Mouse (Mus musculus) kidney, postnatal 0 days (tissue): ENCODE measurements around the gene Plin4. TPM values are rescaled to one million over a fixed set of nuclear protein-coding genes. Genes with fewer than 3 reads are reported as not detected.
A peak's percentile ranks its signal among the peaks of the same experiment; 100 is the strongest.
"Not testable (repeated sequence)": the region's sequence is repeated elsewhere in the genome, so short reads cannot be mapped to it uniquely, and the experiment has no call there.

ENCODE experiments used
- ATAC-seq: fragments of 200-750 bp; cut with Nextera tagmentation; replicated peaks from 2 replicates; pipeline ENCODE4 v1.8.0; 2017; ENCODE audit warnings: low read depth, moderate number of reproducible peaks, moderate TSS enrichment, moderate library complexity; ENCODE audit not compliant: low FRiP score
- DNase-seq: peaks from one replicate; pipeline ENCODE4 v3.0.0-alpha.2; 2016; ENCODE audit warnings: low spot score
- H3K27ac ChIP-seq: fragments of 300-500 bp; sonication (generic); 2 replicates; pipeline ENCODE4 v1.5.1; 2014; ENCODE audit warnings: mild to moderate bottlenecking
- H3K27me3 ChIP-seq: fragments of 300-500 bp; sonication (generic); 2 replicates; pipeline ENCODE4 v1.6.1; 2014; ENCODE audit warnings: low read length, mixed read lengths; ENCODE audit not compliant: insufficient read depth
- H3K36me3 ChIP-seq: fragments of 300-500 bp; sonication (generic); 2 replicates; pipeline ENCODE4 v1.6.1; 2014; ENCODE audit warnings: low read length, mixed read lengths; ENCODE audit not compliant: insufficient read depth
- H3K4me1 ChIP-seq: fragments of 300-500 bp; sonication (generic); replicated peaks from 2 replicates; pipeline ENCODE4 v1.6.1; 2014; ENCODE audit warnings: antibody characterized with exemption, low read length, mixed read lengths; ENCODE audit not compliant: insufficient read depth
- H3K4me2 ChIP-seq: fragments of 300-500 bp; sonication (generic); 2 replicates; pipeline ENCODE4 v1.6.1; 2014; ENCODE audit warnings: mild to moderate bottlenecking, low read length, moderate library complexity, mixed read lengths
- H3K4me3 ChIP-seq: fragments of 300-500 bp; sonication (generic); replicated peaks from 2 replicates; pipeline ENCODE4 v1.5.1; 2014; ENCODE audit warnings: low read depth, low read length
- H3K9ac ChIP-seq: fragments of 300-500 bp; sonication (generic); 2 replicates; pipeline ENCODE4 v1.6.1; 2014; ENCODE audit warnings: low read depth, low read length
- H3K9me3 ChIP-seq: fragments of 300-500 bp; sonication (generic); replicated peaks from 2 replicates; pipeline ENCODE4 v1.6.1; 2016; ENCODE audit warnings: low read length, inconsistent platforms, mixed read lengths
- CTCF ChIP-seq: IDR thresholded peaks from 2 replicates; pipeline ENCODE4 v1.5.1; 2016; ENCODE audit warnings: antibody characterized with exemption, low read depth, mild to moderate bottlenecking, moderate library complexity
- WGBS: fragments of 180-500 bp; shearing (Covaris S2); extraction: QIAGEN DNeasy Blood & Tissue Kit; methylation state at CpG from one replicate; pipeline ENCODE4 v1.1.7; 2014; 5-methylcytosine and 5-hydroxymethylcytosine counted together
- polyA plus RNA-seq: library from polyadenylated mRNA; unstranded; fragments of >200 nt; fragmentation: Nextera tagmentation; extraction: Ambion mirVana; gene quantifications from 2 replicates; pipeline ENCODE4 v1.2.1, GENCODE M21; 2015

Gene Plin4
- polyA plus RNA-seq, 1 experiment from 2014 or later, result 0.08 TPM

DNA sequence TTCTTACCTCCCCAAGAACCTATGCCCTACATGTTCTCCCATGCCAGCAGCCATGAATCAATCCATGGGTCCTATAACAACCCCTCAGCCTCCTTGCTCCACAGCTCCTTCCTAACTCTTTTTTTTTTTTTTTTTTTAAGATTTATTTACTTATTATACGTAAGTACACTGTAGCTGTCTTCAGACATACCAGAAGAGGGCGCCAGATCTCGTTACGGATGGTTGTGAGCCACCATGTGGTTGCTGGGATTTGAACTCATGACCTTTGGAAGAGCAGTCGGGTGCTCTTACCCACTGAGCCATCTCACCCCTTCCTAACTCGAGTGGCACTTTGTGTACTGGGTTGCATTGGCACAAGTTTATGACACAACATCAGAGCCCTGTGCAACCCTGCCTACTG lies 43.9 kb downstream of the Plin4 start:
- not testable (repeated sequence) for H3K27me3 ChIP-seq, H3K4me3 ChIP-seq, H3K4me2 ChIP-seq, H3K9ac ChIP-seq, H3K4me1 ChIP-seq, DNase-seq, H3K27ac ChIP-seq, ATAC-seq, H3K9me3 ChIP-seq
- WGBS, result 88% methylated on average over 6 of the region's 6 CpGs
- H3K36me3 ChIP-seq, result peaks cover 87% of the 10 kb centered on the region
- peak; percentile 41 for TF ChIP-seq CTCF

DNA sequence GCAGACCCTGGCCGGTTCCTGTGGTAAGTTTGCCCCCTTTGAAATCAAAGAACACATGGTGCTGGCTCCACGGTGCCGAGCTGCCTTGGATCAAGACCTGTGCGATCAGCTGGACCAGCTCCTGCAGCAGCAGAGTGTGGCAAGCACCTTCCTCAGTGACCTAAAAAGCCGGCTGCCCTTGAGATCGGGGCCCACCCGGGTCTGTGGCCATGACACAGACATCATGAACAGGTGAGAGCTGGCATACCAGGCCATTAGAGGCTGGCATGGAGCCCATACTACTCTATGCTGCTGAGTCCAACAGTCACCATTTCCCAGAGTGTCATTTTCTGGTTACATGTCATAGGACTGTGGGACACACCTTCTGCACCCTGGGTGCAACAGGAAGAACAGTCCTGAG lies 47.5 kb downstream of the Plin4 start:
- 92% methylated on average over 7 of the region's 7 CpGs for WGBS
- Histone ChIP-seq H3K4me2 (no peak overlapping the region), H3K27me3 (no peaks in the 10 kb centered on the region), H3K4me1 (no peaks in the 10 kb centered on the region), H3K36me3 (peaks cover 77% of the 10 kb centered on the region), H3K9ac (no peak overlapping the region), H3K4me3 (no peak overlapping the region), H3K9me3 (no peaks in the 10 kb centered on the region), H3K27ac (no peak overlapping the region)
- no peak for TF ChIP-seq CTCF
- ATAC-seq (no peak), DNase-seq (no peak)

DNA sequence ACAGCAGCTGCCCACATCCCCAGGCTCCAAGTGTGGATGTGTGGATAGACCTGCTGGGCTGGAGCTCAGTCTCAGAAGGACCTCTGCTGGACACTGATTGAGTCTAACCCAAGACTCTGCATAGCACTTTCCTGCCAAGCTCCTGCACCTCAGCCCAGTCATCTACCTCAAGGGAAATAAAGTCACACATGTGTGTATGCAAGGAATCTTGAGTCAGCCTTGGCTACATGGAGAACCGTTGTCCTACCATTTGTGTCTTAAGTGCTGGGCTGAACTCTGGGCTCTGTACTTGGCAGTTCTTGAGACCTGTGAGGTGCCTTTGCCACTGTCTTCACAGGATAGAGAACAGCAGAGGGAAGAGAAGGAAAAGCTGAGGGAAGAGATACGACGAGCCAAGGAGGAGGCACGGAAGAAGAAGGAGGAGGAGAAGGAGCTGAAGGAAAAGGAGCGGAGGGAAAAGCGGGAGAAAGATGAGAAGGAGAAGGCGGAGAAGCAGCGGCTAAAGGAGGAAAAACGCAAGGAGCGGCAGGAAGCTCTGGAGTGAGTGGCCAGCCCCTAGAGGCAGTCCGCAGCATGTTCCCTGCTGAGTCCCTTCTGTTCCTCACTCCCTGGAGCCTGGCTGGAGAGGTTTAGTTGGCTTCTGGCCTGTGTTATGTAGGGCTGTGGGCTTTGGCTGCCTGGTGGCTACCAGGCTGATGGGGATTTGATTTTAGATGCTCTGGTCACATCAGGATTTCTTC lies 52.1 kb downstream of the Plin4 start:
- Histone ChIP-seq H3K9ac (no peak overlapping the region), H3K4me2 (no peak overlapping the region), H3K27me3 (no peaks in the 10 kb centered on the region), H3K4me3 (no peak overlapping the region), H3K27ac (no peak overlapping the region), H3K9me3 (no peaks in the 10 kb centered on the region), H3K4me1 (no peaks in the 10 kb centered on the region), H3K36me3 (peaks cover 45% of the 10 kb centered on the region)
- ATAC-seq (no peak), DNase-seq (no peak)
- TF ChIP-seq CTCF, result peak; percentile 11; the same call in 1 of the 2 replicates
- WGBS, result 83% methylated on average over 11 of the region's 11 CpGs

DNA sequence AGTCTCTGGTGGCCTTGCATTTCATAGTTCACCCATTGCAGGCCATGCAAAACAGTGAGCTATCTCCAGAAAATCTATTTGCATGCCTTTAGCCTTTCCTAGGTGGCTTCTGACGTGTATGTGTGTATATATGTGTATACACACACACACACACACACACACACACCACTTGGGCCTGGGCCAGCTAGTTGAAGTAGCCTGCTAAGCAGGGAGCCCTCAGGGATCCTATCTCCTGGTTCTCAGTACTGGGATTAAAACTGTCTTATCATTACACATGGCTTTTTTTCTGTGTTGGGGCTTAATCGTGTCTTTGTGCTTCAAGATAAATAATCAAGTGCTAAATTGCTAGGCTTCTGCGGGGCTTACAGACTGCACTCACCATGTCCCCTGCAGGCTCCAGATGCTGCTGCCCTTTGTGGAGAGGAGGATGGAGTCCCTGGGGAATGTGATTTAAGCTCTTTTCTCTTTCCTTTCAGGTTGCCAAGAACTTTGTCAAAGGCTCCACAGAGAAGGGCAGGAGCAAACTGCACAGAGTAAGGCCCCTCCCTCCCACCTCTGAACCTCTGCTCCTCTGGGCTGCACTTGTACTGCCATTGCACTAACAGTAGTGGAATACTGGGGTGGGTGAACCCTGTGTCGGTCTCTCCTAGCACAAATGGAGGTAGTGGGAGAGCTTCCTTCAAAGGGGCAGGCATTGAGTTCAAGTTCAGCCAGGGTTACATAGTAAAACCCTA lies 53.5 kb downstream of the Plin4 start:
- Histone ChIP-seq H3K4me2 (no peak overlapping the region), H3K27ac (no peak overlapping the region), H3K4me3 (no peak overlapping the region), H3K36me3 (peaks cover 31% of the 10 kb centered on the region), H3K4me1 (no peaks in the 10 kb centered on the region), H3K9me3 (no peaks in the 10 kb centered on the region), H3K27me3 (no peaks in the 10 kb centered on the region), H3K9ac (no peak overlapping the region)
- DNase-seq, result no peak
- 71% methylated on average over 4 of the region's 4 CpGs for WGBS
- no peak for ATAC-seq
- no peak for TF ChIP-seq CTCF

DNA sequence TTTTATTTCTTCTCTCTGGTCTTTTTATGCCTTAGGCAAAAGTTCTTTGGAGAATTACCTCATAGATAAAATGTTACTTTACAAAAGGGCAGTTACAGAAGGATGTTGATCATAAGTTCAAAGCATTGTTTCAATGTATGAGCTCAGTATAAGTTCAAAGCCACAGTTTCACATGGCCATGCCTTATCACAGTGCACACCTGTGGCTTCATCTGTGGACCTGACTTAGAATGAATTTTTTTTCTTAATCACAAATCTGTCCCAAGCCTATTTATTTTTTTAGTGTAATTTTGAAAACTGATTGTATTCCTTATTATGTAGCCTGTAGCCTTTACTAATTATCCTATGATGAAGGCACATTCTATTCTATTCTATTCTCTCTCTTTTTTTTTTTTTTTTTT lies 54.7 kb downstream of the Plin4 start:
- H3K4me1 ChIP-seq, result no peaks in the 10 kb centered on the region
- no peaks in the 10 kb centered on the region for H3K9me3 ChIP-seq
- H3K4me3 ChIP-seq, result no peak overlapping the region
- H3K27ac ChIP-seq, result no peak overlapping the region
- TF ChIP-seq CTCF, result no peak
- DNase-seq, result no peak
- H3K27me3 ChIP-seq, result no peaks in the 10 kb centered on the region
- H3K36me3 ChIP-seq, result peaks cover 21% of the 10 kb centered on the region
- no peak overlapping the region for H3K4me2 ChIP-seq
- no peak for ATAC-seq
- H3K9ac ChIP-seq, result no peak overlapping the region

- no peak for ATAC-seq
- Histone ChIP-seq H3K36me3 (peaks cover 27% of the 10 kb centered on the region), H3K4me2 (no peak overlapping the region), H3K4me3 (no peak overlapping the region), H3K9ac (no peak overlapping the region), H3K4me1 (no peaks in the 10 kb centered on the region), H3K9me3 (no peaks in the 10 kb centered on the region), H3K27me3 (no peaks in the 10 kb centered on the region), H3K27ac (no peak overlapping the region)
- DNase-seq, result no peak
- WGBS, result 87% methylated on average over 5 of the region's 5 CpGs
- no peak for TF ChIP-seq CTCF
These were observed 58.2 kb downstream of the Plin4 start for GRCm38 (mm10) chr17:56051369-56051768.

Other genes with a start within 250 kb of the Plin4 start
- gene Zfp119a, start 230.9 kb downstream of the Plin4 start, polyA plus RNA-seq, result 10.8 and 12.0 TPM in 2 replicates
- gene Zfp959, start 217.7 kb downstream of the Plin4 start, polyA plus RNA-seq, result 10.8 and 13.0 TPM in 2 replicates
- gene Zfp119b, start 160.3 kb downstream of the Plin4 start, polyA plus RNA-seq, result 8.1 and 10.6 TPM in 2 replicates
- 1.6 and 1.8 TPM in 2 replicates for gene Ebi3, start 157.2 kb downstream of the Plin4 start, polyA plus RNA-seq
- 21.1 and 22.4 TPM in 2 replicates for gene Yju2, start 150.7 kb downstream of the Plin4 start, polyA plus RNA-seq
- gene Shd, start 139.3 kb downstream of the Plin4 start, polyA plus RNA-seq, result 54.2 and 56.6 TPM in 2 replicates
- 6.7 and 7.2 TPM in 2 replicates for gene Fsd1, start 123.3 kb downstream of the Plin4 start, polyA plus RNA-seq
- gene Stap2, start 104.2 kb downstream of the Plin4 start, polyA plus RNA-seq, result 21.8 and 22.0 TPM in 2 replicates
- 75.6 and 83.9 TPM in 2 replicates for gene Mpnd, start 104.1 kb downstream of the Plin4 start, polyA plus RNA-seq
- 115 and 129 TPM in 2 replicates for gene Sh3gl1, start 73.2 kb downstream of the Plin4 start, polyA plus RNA-seq
- gene Chaf1a, start 69.4 kb downstream of the Plin4 start, polyA plus RNA-seq, result 11.1 and 11.2 TPM in 2 replicates
- 54.4 and 56.0 TPM in 2 replicates for gene Ubxn6, start 34.8 kb downstream of the Plin4 start, polyA plus RNA-seq
- gene Hdgfl2, start 30.2 kb downstream of the Plin4 start, polyA plus RNA-seq, result 77.5 and 85.0 TPM in 2 replicates
- gene Plin5, start 7.8 kb upstream of the Plin4 start, polyA plus RNA-seq, result 1.2 and 1.3 TPM in 2 replicates
- gene Lrg1, start 12.2 kb upstream of the Plin4 start, polyA plus RNA-seq, result 1.7 and 1.9 TPM in 2 replicates
- 0.87 and 1.2 TPM in 2 replicates for gene Sema6b, start 30.5 kb upstream of the Plin4 start, polyA plus RNA-seq
- gene Tnfaip8l1, start 52.7 kb upstream of the Plin4 start, polyA plus RNA-seq, result 7.4 and 7.8 TPM in 2 replicates
- gene Mydgf, start 74.1 kb upstream of the Plin4 start, polyA plus RNA-seq, result 83.0 and 85.0 TPM in 2 replicates
- gene Dpp9, start 109.1 kb upstream of the Plin4 start, polyA plus RNA-seq, result 22.1 and 25.2 TPM in 2 replicates
- gene Fem1a, start 147.0 kb upstream of the Plin4 start, polyA plus RNA-seq, result 11.7 TPM in 2 replicates
- gene Ticam1, start 167.0 kb upstream of the Plin4 start, polyA plus RNA-seq, result 6.9 and 7.7 TPM in 2 replicates
- gene Plin3, start 183.1 kb upstream of the Plin4 start, polyA plus RNA-seq, result 69.6 and 75.2 TPM in 2 replicates
- gene Arrdc5, start 190.5 kb upstream of the Plin4 start, polyA plus RNA-seq, result not detected in 2 replicates
- 54.3 and 67.3 TPM in 2 replicates for gene Uhrf1, start 193.5 kb upstream of the Plin4 start, polyA plus RNA-seq
- 22.4 and 23.1 TPM in 2 replicates for gene Kdm4b, start 216.3 kb upstream of the Plin4 start, polyA plus RNA-seq